Mouse (Mus musculus) frontal cortex, postnatal 25 days (tissue): ENCODE data around the gene Taf1b.
"Not testable (repeated sequence)": the region's sequence is repeated elsewhere in the genome, so short reads cannot be mapped to it uniquely, and the experiment has no call there.

Experiments used
- DNase-seq, 2 experiments: peaks; one replicate each; pipeline ENCODE4 v3.0.0; 2022; ENCODE audit warnings: low spot score in 2 of 2

Gene Taf1b

DNA sequence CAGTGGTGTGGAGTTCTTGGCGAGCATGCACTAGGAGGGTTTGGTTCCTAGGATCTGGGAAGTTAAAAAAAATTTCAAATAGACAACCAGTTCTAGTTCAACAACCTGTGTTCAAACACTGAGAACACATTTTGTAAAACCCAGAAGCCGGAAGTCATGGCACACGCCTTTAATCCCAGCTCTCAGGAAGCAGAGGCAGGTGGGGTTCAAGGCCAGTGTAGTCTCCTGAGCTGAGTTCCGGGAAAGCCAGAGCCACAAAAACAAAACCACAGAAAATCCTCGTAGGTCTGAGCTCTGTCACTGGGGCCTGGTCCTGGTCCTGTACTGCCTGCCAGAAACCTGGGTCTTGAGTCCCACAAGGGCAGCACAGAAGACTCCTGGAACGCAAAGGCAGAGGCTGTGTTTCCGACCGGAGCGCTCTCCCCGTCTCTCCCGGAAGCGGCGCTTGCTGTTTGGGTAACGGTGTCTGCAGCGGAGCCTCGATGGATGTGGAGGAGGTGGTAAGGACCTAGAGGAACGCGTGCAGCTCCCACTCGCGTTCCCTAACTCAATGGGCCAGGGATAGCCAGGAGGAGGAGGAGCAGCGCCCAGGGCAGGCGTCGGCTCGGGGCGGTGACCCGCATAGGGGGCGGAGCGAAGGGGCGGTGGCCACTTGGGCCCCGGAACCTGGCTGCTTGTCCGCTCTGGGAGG lies at the start of gene Taf1b:
Gene Taf1b, plus strand, starts transcription at position 210 of the 691 bp plus-strand sequence.
- DNase-seq: peak; percentile 75 to 80

DNA sequence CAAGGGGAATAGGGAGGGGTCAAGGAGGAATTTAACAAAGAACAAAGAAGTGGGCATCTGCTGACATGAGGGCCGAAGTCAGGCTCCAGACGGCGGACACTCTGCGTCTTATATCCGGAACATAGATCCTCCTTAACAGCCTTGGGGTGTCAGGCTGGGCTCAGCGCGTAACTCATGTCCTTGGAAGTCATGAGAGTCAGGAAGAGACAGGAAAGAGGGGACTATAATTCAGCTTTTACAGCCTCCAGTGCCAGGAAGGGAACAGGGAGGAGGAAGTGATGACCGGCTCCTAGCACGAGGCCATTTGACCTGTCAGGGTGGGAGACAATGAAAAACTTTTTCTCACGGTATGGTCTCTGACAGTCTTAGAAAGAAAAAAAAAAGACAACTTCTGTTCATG lies 37.8 kb upstream of the Taf1b start:
- DNase-seq: no peak

DNA sequence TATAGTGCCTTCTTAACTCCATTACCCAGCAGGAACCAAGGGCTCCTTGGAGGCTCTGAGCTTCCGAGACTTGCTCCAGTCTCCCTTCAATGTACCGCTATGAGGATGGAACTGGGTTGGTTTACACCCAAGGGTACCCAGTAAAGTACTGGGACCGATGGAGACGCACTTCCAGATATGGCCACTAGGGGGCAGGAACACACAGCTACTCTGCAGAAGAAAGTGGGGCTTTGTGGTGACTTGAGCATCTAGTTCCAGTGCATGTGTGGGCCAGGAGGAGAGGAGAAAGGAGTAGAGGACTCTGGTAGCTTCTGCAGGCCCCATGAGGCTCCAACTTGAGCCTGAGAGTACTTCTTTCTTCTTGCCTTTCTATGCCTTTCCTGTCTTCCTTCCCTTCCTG lies 36.0 kb upstream of the Taf1b start:
- not testable (repeated sequence) for DNase-seq

DNA sequence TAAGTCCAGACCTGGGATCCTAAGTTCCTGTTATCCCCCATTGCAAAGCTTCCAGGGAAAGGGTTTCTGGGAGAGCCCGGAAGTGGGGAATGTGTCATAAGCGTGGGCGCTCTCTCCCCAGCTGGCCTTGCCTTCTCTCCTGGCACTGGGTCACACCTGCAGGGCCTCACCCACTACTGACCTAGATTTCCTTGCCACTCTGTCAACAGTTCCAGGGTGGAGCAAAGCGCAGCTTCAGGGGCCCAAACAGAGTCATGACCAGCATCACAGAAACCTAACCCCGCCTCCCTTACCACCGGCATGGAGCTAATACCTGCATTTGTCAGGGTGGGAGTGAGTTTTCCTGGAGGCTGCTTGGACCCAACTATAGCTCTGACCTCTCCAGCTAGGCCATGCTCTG lies 34.7 kb upstream of the Taf1b start:
- not testable (repeated sequence) for DNase-seq

DNA sequence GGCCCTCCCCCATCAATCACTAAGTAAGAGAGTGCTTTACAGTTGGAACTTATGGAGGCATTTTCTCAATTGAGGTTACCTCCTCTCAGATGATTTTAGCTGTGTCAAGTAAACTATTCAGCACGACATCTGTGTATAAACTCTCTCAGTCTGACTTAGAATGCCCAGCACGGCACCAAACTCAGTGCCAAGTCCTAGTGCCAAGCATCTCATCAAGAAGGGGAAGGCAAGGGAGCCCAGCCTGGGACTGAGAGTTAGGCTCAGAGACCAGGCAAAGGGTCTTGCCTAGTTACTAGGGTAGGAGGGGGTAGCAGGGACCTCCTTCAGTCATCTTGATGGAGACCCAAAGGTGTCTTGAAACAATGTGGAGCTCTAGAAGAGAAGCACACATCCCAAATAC lies 29.2 kb upstream of the Taf1b start:
- DNase-seq: no peak

DNA sequence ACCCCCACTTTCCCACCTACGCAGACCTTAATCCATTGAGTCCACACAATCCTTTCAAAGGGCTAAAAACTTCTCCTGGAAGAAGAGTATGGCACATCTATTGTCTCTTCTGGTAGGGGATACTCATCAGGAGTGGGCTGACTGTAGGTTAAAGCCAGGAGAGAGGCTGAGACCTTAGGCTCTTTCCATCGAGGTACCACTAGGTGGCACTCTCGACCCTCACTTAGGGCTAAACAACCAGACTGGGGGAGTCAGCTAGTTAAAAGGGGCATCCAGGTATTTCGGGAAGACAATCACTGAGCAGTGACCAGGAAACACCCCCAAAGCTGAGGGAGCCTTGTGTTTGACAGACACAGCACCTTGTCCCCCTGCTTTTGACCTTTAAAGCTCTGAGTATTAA lies 27.2 kb upstream of the Taf1b start:
- peak; percentile 18 to 45 for DNase-seq

DNA sequence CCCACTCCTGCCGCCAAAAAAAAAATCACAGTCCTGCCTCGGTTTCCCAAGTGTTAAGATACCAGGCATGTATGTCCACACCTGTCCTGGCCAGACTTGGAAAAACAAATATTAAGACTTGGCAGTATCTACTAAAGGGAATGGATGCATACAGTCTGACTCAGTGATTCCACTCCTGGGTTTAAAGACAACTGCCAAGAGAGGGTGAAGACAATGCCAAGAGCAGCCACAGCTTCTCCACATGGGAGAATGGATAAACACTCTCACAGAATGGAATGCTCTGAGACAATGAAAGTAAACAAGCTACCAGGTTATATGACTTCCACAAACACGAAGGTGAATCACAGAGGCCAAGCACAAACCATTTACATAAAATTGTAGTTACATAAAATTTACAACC lies 24.9 kb upstream of the Taf1b start:
- DNase-seq: no peak

DNA sequence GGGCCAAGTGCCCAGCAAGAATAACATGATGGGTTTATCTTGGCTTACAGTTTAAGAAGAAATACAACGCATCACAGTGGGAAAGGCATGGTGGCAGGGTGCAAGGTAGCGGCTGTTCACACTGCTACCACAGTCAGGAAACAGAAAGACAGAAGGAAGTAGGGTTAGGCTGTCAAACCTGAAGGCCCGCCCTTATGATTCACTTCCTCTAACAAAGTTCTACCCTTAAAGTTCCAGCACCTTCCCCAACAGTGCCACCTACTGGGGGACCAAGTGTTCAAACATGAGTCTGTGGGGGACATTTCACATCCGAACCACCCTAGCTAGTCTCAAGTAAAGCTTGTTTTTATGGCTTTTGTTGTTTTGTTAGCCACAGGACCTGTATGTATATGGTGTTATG lies 13.2 kb upstream of the Taf1b start:
- DNase-seq: no peak

DNA sequence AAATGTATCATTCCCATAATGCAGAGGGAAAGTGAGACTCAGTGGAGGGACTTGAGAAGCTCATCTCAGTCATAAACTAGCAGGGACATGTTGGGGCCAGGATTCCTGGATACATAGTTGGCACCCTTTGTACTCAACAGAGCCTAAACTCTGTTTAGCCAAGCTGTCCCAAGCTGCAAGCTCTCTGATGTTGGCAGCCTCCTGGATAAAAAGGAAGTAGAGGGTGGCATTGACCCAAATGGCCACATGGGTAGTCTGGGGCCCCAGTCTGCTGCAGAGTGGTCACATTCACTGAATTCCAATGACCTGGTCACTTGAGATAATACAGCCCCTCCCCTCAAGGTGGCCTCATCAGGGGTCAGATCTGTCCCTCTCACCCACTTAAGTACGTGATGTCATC lies 11.3 kb upstream of the Taf1b start:
- no peak for DNase-seq

DNA sequence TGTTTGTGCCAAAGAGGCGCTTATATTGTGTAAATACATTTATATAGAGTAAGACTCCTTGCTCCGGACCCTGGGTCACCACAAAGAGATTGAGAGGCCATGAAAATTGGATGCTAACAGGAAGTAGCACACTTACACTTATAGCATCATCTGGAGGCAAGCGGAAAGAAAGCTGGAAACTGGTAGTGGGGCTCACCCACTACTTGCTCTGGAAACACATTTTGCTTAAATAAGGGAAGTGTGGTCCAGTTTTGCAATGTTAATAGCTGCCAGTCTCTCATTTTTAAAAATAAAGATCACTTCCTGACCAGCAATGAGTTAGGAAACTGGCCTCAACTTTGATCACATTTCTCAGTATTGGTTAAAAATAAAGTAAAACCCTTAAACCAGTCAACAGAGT lies 5.7 kb upstream of the Taf1b start:
- not testable (repeated sequence) for DNase-seq

DNA sequence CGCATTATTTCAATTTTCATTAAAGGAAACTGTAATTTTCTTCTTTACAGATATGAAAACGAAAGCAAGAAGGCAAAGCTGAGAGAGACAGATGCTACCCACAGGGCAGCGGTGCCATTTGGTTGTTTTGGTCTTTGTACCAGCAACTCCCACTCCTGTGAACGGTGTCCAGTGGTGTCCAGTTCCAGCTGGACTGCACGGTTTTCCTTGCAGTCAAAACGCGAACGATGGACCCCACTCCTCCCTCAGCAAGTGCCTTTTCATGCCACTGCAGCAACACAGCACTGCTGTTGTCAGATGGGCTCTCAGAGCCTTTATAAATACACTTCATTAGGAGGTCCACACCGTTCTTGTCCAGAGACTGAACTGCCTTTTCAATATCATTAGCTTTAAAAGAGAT lies 5.1 kb upstream of the Taf1b start:
- DNase-seq: no peak

DNA sequence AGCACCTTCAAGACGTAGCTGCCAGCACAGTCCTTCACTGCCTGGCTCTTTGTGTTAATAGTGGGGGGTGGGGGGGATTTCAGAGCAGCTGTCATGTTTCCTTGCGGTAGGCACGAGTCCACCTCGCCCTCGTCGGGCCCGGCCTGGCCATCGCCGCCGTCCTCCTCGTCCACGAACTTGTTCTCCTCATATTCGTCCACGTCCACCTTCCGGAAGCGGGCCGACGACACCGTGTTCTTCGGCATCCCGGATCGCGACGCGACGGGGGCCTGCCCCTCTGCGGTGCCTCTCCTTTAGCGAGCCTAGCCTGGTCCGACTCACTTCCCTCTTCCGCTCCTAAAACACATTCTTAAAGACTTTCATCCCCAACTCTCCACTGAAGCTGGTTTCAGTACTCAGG lies 4.7 kb upstream of the Taf1b start:
- no peak for DNase-seq

DNA sequence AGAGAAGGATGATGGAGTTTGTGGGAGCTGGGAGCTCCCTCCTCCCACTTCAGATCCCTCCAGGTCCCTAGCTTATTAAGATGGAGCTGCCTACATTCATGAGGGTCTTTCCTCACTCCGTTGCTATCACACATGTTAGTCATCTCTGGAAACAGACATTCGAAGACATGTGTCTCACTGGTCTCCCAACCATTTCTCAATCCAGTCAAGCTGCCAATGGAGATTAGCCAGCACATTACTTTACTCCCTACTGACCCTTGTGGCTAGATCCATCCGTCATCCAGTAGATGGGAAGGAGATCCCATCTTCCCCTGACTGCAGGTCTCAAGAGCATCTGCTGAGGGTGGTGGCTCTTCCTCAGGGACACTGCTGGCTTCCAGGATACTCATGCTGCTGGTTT lies 3.4 kb upstream of the Taf1b start:
- not testable (repeated sequence) for DNase-seq

DNA sequence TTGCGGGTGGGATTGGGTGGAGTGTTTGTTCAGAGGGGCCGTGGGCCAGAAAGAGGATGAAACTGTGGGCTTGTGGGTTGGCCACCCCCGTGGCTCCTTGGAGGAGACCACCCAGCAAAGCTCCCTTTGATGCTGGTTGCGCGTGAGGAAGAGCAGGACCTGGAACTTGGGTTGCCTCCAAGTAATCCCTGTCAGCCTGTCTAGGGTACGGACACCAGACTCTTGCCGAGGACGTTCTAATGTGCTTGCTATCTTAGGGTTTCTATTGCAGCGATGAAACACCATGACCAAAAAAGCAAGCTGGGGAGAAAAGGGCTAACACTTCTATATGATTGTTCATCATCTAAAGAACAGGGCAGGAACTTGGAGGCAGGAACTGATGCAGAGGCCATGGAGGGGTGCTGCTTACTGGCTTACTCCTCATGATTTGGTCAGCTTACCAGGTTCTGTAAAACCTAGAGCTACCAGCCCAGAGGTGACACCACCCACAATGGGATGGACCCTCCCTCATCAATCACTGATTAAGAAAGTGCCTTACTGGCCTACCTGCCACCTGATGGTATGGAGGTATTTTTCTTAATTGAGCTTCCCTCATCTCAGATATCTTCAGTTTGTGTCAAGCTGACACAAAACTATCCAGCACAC lies 804 bp downstream of the Taf1b start:
- peak in 1 of 2 experiments; percentile 12 for DNase-seq

DNA sequence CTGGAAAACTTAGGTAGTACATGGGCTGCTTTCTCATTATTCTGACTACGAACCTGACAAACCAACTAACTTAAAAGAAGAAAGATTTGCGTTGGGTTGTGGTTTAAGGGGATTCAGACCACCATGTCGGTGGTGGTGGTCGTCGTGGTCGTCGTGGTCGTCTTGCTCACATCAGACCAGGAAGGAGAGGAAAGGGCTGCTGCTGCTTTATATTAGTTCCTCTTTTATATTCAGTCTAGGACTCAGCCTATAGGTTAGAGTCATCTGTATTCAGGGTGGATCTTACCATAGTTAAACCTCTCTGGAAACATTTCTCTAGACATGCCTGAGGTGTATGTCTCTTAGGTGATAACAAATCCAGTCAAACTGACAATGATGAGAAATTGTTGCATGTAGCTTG lies 19.0 kb downstream of the Taf1b start:
- no peak for DNase-seq

DNA sequence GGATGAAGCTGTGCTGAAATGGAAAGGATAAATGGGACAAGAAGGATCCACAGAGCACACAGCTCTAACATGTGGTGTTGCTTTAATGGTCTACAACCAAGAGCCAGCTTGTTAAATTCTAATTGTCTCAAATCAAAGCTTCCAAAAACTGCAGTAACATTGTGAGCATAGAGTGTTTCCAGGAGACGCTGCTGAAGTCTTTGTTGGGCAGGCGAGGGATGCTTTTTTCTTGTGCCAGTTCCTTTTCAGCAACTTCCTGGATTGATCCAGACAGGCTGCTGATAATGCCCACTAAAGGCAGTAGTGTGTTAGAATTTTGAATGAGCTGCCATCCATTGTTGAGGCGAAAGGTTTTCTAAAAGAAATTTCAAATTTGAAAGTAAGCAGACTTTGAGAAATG lies 22.9 kb downstream of the Taf1b start:
- DNase-seq: no peak

DNA sequence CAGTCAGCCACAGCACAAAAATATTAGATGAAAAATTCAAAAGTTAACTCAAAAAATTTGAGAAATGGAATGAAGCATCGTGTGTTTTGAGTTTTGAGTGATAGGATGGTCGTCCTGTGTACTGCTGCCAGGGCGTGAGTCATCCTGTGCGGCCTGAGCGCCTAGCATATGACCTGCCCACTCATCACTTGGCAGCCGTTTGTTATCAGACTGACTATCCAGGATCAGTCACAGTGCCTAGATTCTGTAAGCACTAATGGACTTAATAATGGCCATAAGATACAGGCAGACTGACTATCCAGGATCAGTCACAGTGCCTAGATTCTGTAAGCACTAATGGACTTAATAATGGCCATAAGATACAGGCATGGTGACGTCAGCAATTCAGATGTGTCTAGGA lies 26.9 kb downstream of the Taf1b start:
- not testable (repeated sequence) for DNase-seq

DNA sequence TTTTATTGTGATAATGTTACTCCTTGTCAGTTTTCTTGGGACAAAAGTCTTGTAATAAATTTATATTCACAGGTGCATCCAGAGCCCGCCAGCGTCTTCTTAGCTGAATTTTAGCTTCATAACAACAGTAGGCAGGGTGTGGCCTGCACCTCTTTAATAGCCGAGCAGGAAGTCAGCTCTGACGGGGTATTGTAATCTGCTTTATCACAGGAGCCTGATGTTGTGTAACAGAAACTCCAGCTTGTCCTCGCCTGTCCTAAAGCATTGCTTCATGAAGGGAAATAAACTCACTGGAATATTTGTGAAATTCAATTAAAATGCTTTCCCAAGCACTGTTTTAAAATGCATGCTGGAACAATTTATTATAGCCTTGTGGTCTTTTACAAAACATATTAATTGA lies 38.2 kb downstream of the Taf1b start:
- no peak for DNase-seq

DNA sequence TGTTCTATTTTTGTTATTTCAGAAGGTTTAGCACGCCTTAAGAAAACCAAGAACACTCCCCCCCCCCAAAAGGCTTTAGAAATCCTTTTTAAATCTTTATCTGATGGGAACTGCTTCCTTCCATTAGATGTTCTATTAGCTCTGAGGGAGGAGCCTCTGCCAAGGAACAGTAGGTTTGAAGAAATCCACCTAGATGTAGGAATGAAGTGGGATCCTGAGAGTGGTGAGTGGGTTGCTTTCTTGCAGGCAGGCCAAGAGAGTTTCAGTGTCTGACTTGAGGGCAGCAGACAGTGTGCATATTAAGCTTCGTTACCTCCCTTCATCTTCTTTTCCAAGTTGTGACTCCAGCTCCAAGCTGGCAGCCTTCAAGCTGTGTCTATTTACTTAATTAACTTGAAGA lies 39.0 kb downstream of the Taf1b start:
- no peak for DNase-seq

DNA sequence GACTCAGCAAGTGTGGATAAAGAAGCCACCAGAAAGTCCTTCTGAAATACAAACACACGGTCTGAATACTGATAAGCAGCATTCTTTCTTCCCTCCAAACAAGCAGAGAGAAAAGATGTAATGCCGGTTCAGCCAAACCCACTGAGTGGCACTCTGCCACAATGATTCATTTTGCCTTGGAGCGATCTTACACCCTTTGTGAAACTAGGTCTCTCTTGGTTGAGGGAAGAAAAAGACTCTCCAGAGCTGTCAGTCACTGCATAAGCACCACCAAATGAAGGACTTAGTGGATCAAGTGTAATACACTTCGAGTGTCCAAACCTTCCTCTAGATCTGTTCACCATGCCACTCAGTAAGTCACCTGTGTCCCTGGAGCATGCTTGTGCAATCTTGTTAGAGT lies 39.8 kb downstream of the Taf1b start:
- DNase-seq: peak in 1 of 2 experiments; percentile 23

DNA sequence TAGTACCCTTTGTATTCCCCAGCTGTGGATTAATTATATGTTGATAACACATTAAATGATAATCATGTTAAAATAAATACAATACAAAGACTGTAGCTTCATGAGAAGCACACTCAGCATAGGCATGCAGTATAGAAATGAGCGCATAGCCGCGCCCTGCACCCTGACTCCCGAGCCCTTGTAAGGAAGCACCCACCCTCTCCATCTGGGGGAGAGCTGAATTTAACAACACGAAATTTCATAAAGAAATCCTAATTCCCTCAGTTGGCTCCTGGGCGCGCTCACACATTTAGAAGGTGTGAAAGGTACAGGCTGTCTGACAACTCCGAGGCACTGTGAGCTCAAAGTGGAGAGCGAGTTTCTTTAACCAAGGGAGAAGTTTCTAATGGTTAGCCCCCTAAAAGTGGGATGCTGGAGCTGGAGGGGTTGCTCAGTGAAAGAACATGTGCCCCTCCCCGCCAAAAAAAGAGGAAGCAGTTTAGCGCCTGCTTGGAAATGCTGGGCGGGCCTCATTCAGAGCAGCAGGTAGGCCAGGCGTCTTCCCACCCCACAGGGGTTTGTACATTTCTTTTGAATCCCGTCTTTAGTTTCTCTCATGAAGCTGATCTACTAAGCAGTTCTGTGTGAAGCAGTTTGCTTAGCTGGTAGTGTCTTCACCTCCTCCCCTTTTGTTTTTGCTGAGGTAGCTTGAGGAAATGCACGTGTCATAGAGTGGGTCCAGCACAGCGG lies 43.4 kb downstream of the Taf1b start:
- no peak for DNase-seq

DNA sequence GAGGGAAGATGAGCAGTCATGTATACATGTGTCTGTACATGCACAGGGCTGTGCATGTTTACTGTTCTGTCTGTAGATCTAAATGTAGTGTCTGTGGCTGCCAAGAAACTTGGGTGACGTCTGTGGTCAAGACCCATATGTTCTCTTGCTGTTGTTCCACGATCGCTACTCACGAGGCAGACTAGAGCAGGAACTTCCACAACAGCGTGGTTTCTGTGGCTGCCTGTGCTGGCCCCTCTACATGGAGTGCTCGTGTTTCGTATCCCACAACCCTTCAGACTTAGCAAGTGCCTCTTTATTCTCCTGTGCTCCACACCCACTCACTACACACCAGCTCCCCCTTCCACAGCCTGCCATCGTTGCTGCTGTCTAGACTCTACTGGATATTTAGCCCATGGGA lies 49.5 kb downstream of the Taf1b start:
- no peak for DNase-seq

DNA sequence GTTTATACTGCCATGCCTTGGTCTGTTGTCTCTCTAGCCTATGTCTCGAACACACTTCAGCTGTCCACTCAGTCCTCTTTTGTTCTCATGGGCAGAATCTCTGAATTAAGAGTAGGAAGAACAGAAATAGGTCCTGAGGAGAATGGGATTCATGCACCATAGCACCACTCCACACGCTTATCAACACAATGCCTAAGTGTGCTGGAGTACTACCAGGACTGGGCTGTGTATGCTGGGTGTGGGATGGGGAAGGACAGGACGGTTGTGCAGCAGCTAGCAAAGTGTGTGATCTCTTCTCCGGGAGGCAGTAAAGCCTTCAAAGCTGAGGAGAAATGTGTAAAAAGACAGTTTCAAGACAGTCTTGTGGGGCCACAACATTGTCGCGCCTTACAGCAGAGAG lies 50.7 kb downstream of the Taf1b start:
- no peak for DNase-seq
